Mouse (Mus musculus) CH12.LX (cell line): Measurements from ENCODE around the gene Rfx7.

Experiments
- CTCF ChIP-seq, 2 experiments: IDR thresholded peaks in 1 of 2; conservative IDR thresholded peaks in 1 of 2; 2 replicates each; pipeline ENCODE4 v1.5.1; 2011 to 2012; ENCODE audit warnings: low read depth in 2 of 2, low read length in 2 of 2, improper control_type of control experiment in 1 of 2, inconsistent platforms in 1 of 2, mild to moderate bottlenecking in 1 of 2, moderate library complexity in 1 of 2
- MAX ChIP-seq: IDR thresholded peaks from 2 replicates; pipeline ENCODE4 v1.6.1; 2011; ENCODE audit warnings: low read length, improper control_type of control experiment
- MYC ChIP-seq: IDR thresholded peaks from 2 replicates; pipeline ENCODE4 v1.6.1; 2011; ENCODE audit warnings: low read depth, mild to moderate bottlenecking, improper control_type of control experiment, low read length
- POLR2A ChIP-seq: IDR thresholded peaks from 2 replicates; pipeline ENCODE4 v1.6.1; 2011; ENCODE audit warnings: low read depth, mild to moderate bottlenecking, improper control_type of control experiment, low read length
- SIN3A ChIP-seq: IDR thresholded peaks from 2 replicates; pipeline ENCODE4 v1.6.1; 2012; ENCODE audit warnings: low read length, improper control_type of control experiment, inconsistent platforms
- TCF12 ChIP-seq: IDR thresholded peaks from 2 replicates; pipeline ENCODE4 v1.6.1; 2014; ENCODE audit warnings: low read depth, mild to moderate bottlenecking, inconsistent platforms, low read length, improper control_type of control experiment
- UBTF ChIP-seq: IDR thresholded peaks from 2 replicates; pipeline ENCODE4 v1.6.1; 2012; ENCODE audit warnings: low read depth, mild to moderate bottlenecking, inconsistent platforms, low read length, improper control_type of control experiment, moderate library complexity
- USF1 ChIP-seq: IDR thresholded peaks from 2 replicates; pipeline ENCODE4 v1.6.1; 2014; ENCODE audit warnings: low read depth, mild to moderate bottlenecking, inconsistent platforms, low read length, improper control_type of control experiment
- ZNF384 ChIP-seq: IDR thresholded peaks from 2 replicates; pipeline ENCODE4 v1.6.1; 2012; ENCODE audit warnings: low read depth, low read length, improper control_type of control experiment, inconsistent platforms

- TF ChIP-seq USF1 (no peak), CTCF (conservative IDR thresholded peaks at IDR 0.05 in 1 of 2, IDR thresholded peaks at IDR 0.05 in 1 of 2; ENCODE audit: low read depth in 2 of 2, low read length in 2 of 2) (no peak), ZNF384 (0 out of 2 replicates have a peak, but pooled peaks have one; percentile 28), POLR2A (no peak), TCF12 (no peak), MAX (no peak), MYC (no peak), UBTF (no peak), SIN3A (no peak)
Observed at GRCm38 (mm10) chr9:72637243-72637642, 105.2 kb downstream of the Rfx7 start.
